Mouse (Mus musculus) MEL (cell line): ENCODE data around the gene Lyg2. TPM values are rescaled to one million over a fixed set of nuclear protein-coding genes. Genes with fewer than 3 reads are reported as not detected.

Source experiments
- DNase-seq: peaks from one replicate; pipeline ENCODE4 v3.0.0; 2011; ENCODE audit warnings: low read depth, low spot score
- H3K27ac ChIP-seq: 2 replicates; pipeline ENCODE4 v1.5.1; 2012; ENCODE audit warnings: low read depth, mild to moderate bottlenecking, control low read depth, low read length, moderate library complexity; ENCODE audit not compliant: control insufficient read depth
- H3K27me3 ChIP-seq, 2 experiments: fragments of 150-350 bp in 1 of 2; sonication (generic) in 1 of 2; 2 replicates each; pipeline ENCODE4 v1.6.1; 2012; ENCODE audit warnings: low read length in 2 of 2, mild to moderate bottlenecking in 2 of 2, improper control_type of control experiment in 1 of 2, moderate library complexity in 1 of 2; ENCODE audit not compliant: insufficient read depth in 2 of 2, control insufficient read depth in 1 of 2
- H3K36me3 ChIP-seq, 2 experiments: 2 replicates each; pipeline ENCODE4 v1.6.1; 2012 to 2014; ENCODE audit warnings: low read length in 2 of 2, improper control_type of control experiment in 1 of 2, inconsistent platforms in 1 of 2, mild to moderate bottlenecking in 1 of 2; ENCODE audit not compliant: insufficient read depth in 2 of 2, control insufficient read depth in 1 of 2
- H3K4me1 ChIP-seq, 2 experiments: fragments of 150-350 bp in 1 of 2; sonication (generic) in 1 of 2; 2 replicates each; pipeline ENCODE4 v1.6.1; 2012; ENCODE audit warnings: low read length in 2 of 2, improper control_type of control experiment in 1 of 2, mild to moderate bottlenecking in 1 of 2; ENCODE audit not compliant: insufficient read depth in 2 of 2, control insufficient read depth in 1 of 2
- H3K4me3 ChIP-seq, 2 experiments: fragments of 150-350 bp in 1 of 2; sonication (generic) in 1 of 2; 2 replicates each; pipeline ENCODE4 v1.5.1; 2012; ENCODE audit warnings: low read depth in 2 of 2, low read length in 2 of 2, mild to moderate bottlenecking in 2 of 2, moderate library complexity in 2 of 2, control low read depth in 1 of 2, improper control_type of control experiment in 1 of 2; ENCODE audit not compliant: control insufficient read depth in 1 of 2, insufficient read depth in 1 of 2
- H3K79me2 ChIP-seq: 2 replicates; pipeline ENCODE4 v1.6.1; 2012; ENCODE audit warnings: mild to moderate bottlenecking, low read length, moderate library complexity; ENCODE audit not compliant: control insufficient read depth, poor library complexity, insufficient read depth
- H3K9ac ChIP-seq: 2 replicates; pipeline ENCODE4 v1.6.1; 2012; ENCODE audit warnings: low read depth, mild to moderate bottlenecking, control low read depth, low read length, moderate library complexity; ENCODE audit not compliant: control insufficient read depth, poor library complexity, severe bottlenecking
- H3K9me3 ChIP-seq: fragments of 150-350 bp; sonication (generic); replicated peaks from 2 replicates; pipeline ENCODE4 v1.6.1; 2012; ENCODE audit warnings: mild to moderate bottlenecking, low read length, improper control_type of control experiment, moderate library complexity; ENCODE audit not compliant: insufficient read depth
- BHLHE40 ChIP-seq: IDR thresholded peaks from 2 replicates; pipeline ENCODE4 v1.6.1; 2012; ENCODE audit warnings: low read depth, mild to moderate bottlenecking, inconsistent platforms, low read length, improper control_type of control experiment, borderline replicate concordance
- CHD2 ChIP-seq: IDR thresholded peaks from 2 replicates; pipeline ENCODE4 v1.6.1; 2011; ENCODE audit warnings: low read length, improper control_type of control experiment
- CTCF ChIP-seq, 3 experiments: IDR thresholded peaks in 2 of 3; conservative IDR thresholded peaks in 1 of 3; 2 replicates each; pipeline ENCODE4 v1.5.1; 2011 to 2012; ENCODE audit warnings: low read length in 3 of 3, low read depth in 2 of 3, mild to moderate bottlenecking in 2 of 3, improper control_type of control experiment in 1 of 3, inconsistent platforms in 1 of 3, mixed read lengths in 1 of 3, moderate library complexity in 1 of 3; ENCODE audit not compliant: control insufficient read depth in 1 of 3, insufficient read depth in 1 of 3, poor library complexity in 1 of 3, severe bottlenecking in 1 of 3
- E2F4 ChIP-seq: IDR thresholded peaks from 2 replicates; pipeline ENCODE4 v1.6.1; 2011; ENCODE audit warnings: low read depth, low read length, improper control_type of control experiment, borderline replicate concordance
- EP300 ChIP-seq, 2 experiments: IDR thresholded peaks; 2 replicates each; pipeline ENCODE4 v1.6.1; 2011; ENCODE audit warnings: improper control_type of control experiment in 2 of 2, low read length in 2 of 2, low read depth in 1 of 2, mild to moderate bottlenecking in 1 of 2
- GABPA ChIP-seq: IDR thresholded peaks from 2 replicates; pipeline ENCODE4 v1.6.1; 2012; ENCODE audit warnings: low read depth, mild to moderate bottlenecking, inconsistent platforms, low read length, improper control_type of control experiment, moderate library complexity
- GATA1 ChIP-seq: IDR thresholded peaks from 2 replicates; pipeline ENCODE4 v1.6.1; 2011; ENCODE audit warnings: low read depth, low read length, improper control_type of control experiment
- HCFC1 ChIP-seq: IDR thresholded peaks from 2 replicates; pipeline ENCODE4 v1.6.1; 2012; ENCODE audit warnings: low read depth, mild to moderate bottlenecking, inconsistent platforms, low read length, improper control_type of control experiment, moderate library complexity
- JUND ChIP-seq: IDR thresholded peaks from 2 replicates; pipeline ENCODE4 v1.6.1; 2011; ENCODE audit warnings: low read depth, mild to moderate bottlenecking, improper control_type of control experiment, low read length
- KAT2A ChIP-seq: conservative IDR thresholded peaks from 2 replicates; pipeline ENCODE4 v1.6.1; 2012; ENCODE audit warnings: low read depth, low read length, improper control_type of control experiment, inconsistent platforms
- MAFK ChIP-seq: IDR thresholded peaks from 2 replicates; pipeline ENCODE4 v1.6.1; 2011; ENCODE audit warnings: low read depth, mild to moderate bottlenecking, low read length, improper control_type of control experiment, borderline replicate concordance
- MAX ChIP-seq: IDR thresholded peaks from 2 replicates; pipeline ENCODE4 v1.6.1; 2011; ENCODE audit warnings: low read length, improper control_type of control experiment
- MAZ ChIP-seq: IDR thresholded peaks from 2 replicates; pipeline ENCODE4 v1.6.1; 2012; ENCODE audit warnings: low read depth, mild to moderate bottlenecking, inconsistent platforms, low read length, improper control_type of control experiment
- MXI1 ChIP-seq: IDR thresholded peaks from 2 replicates; pipeline ENCODE4 v1.6.1; 2011; ENCODE audit warnings: mild to moderate bottlenecking, low read depth, low read length, improper control_type of control experiment
- MYB ChIP-seq: IDR thresholded peaks from 2 replicates; pipeline ENCODE4 v1.6.1; 2011; ENCODE audit warnings: mild to moderate bottlenecking, low read depth, low read length, improper control_type of control experiment
- MYC ChIP-seq: IDR thresholded peaks from 2 replicates; pipeline ENCODE4 v1.6.1; 2011; ENCODE audit warnings: low read depth, mild to moderate bottlenecking, low read length, improper control_type of control experiment, moderate library complexity
- NELFE ChIP-seq: IDR thresholded peaks from 2 replicates; pipeline ENCODE4 v1.6.1; 2011; ENCODE audit warnings: low read depth, low read length, improper control_type of control experiment
- POLR2AphosphoS2 ChIP-seq: IDR thresholded peaks from 2 replicates; pipeline ENCODE4 v1.6.1; 2011; ENCODE audit warnings: low read length, improper control_type of control experiment
- POLR2AphosphoS5 ChIP-seq: IDR thresholded peaks from 2 replicates; pipeline ENCODE4 v1.6.1; 2012; ENCODE audit warnings: low read depth, borderline replicate concordance, mild to moderate bottlenecking, inconsistent platforms, low read length, moderate library complexity, mixed read lengths
- SMC3 ChIP-seq: IDR thresholded peaks from 2 replicates; pipeline ENCODE4 v1.6.1; 2011; ENCODE audit warnings: low read depth, low read length, improper control_type of control experiment
- TAL1 ChIP-seq: IDR thresholded peaks from 2 replicates; pipeline ENCODE4 v1.6.1; 2012; ENCODE audit warnings: mild to moderate bottlenecking, inconsistent platforms, low read length, moderate library complexity, mixed read lengths
- UBTF ChIP-seq: IDR thresholded peaks from 2 replicates; pipeline ENCODE4 v1.6.1; 2012; ENCODE audit warnings: low read depth, mild to moderate bottlenecking, inconsistent platforms, low read length, improper control_type of control experiment, moderate library complexity, borderline replicate concordance; ENCODE audit not compliant: insufficient read depth
- USF1 ChIP-seq: IDR thresholded peaks from 2 replicates; pipeline ENCODE4 v1.6.1; 2014; ENCODE audit warnings: low read depth, mild to moderate bottlenecking, inconsistent platforms, low read length, improper control_type of control experiment, moderate library complexity
- USF2 ChIP-seq, 2 experiments: IDR thresholded peaks; 2 replicates each; pipeline ENCODE4 v1.6.1; 2011 to 2012; ENCODE audit warnings: improper control_type of control experiment in 2 of 2, low read length in 2 of 2, borderline replicate concordance in 1 of 2, inconsistent platforms in 1 of 2, low read depth in 1 of 2, mild to moderate bottlenecking in 1 of 2; ENCODE audit not compliant: insufficient read depth in 1 of 2
- ZKSCAN1 ChIP-seq: IDR thresholded peaks from 2 replicates; pipeline ENCODE4 v1.6.1; 2012; ENCODE audit warnings: low read depth, mild to moderate bottlenecking, inconsistent platforms, low read length, improper control_type of control experiment, moderate library complexity
- ZMIZ1 ChIP-seq: IDR thresholded peaks from 2 replicates; pipeline ENCODE4 v1.6.1; 2012; ENCODE audit warnings: low read depth, mild to moderate bottlenecking, inconsistent platforms, low read length, improper control_type of control experiment, moderate library complexity
- ZNF384 ChIP-seq: IDR thresholded peaks from 2 replicates; pipeline ENCODE4 v1.6.1; 2012; ENCODE audit warnings: low read depth, mild to moderate bottlenecking, inconsistent platforms, low read length, improper control_type of control experiment
- polyA plus RNA-seq, 2 experiments: library from polyadenylated mRNA; stranded (reverse) in 1 of 2; unstranded in 1 of 2; fragments of >175 nt in 1 of 2; fragments of >200 nt in 1 of 2; gene quantifications; 2 replicates each; pipeline versions ENCODE4 v1.2.1 to v1.2.4; 2012; ENCODE audit warnings: low replicate concordance in 2 of 2, low read depth in 1 of 2; ENCODE audit not compliant: insufficient read length in 2 of 2, insufficient read depth in 1 of 2, missing spikeins in 1 of 2
- total RNA-seq: library from RNA; depleted of rRNA; stranded (reverse); fragments of 300-350 nt; gene quantifications from 2 replicates; pipeline ENCODE4 v1.2.3, GENCODE M21; 2012

Lyg2 gene
- total and polyA plus RNA-seq, 3 experiments: not detected

- Histone ChIP-seq H3K4me1 (no peaks in the 10 kb centered on the region), H3K79me2 (no peaks in the 10 kb centered on the region), H3K36me3 (no peaks in the 10 kb centered on the region), H3K4me3 (no peak overlapping the region), H3K9me3 (no peaks in the 10 kb centered on the region), H3K9ac (no peak overlapping the region), H3K27me3 (peaks cover 7 to 15% of the 10 kb centered on the region in 2 experiments), H3K27ac (no peak overlapping the region)
- no peak for TF ChIP-seq KAT2A
- no peak for TF ChIP-seq POLR2AphosphoS5
- no peak for TF ChIP-seq EP300 (IDR thresholded peaks at IDR 0.05; ENCODE audit: low read depth in 1 of 2, low read length in 2 of 2)
- TF ChIP-seq MAX: no peak
- no peak for TF ChIP-seq MXI1
- no peak for TF ChIP-seq ZNF384
- no peak for TF ChIP-seq E2F4
- TF ChIP-seq POLR2AphosphoS2: no peak
- no peak for TF ChIP-seq ZKSCAN1
- TF ChIP-seq JUND: no peak
- no peak for TF ChIP-seq CTCF (IDR thresholded peaks at IDR 0.05 in 2 of 3, conservative IDR thresholded peaks at IDR 0.05 in 1 of 3; ENCODE audit: control insufficient read depth in 1 of 3, insufficient read depth in 1 of 3, low read depth in 2 of 3, low read length in 3 of 3, poor library complexity in 1 of 3, severe bottlenecking in 1 of 3)
- no peak for TF ChIP-seq MAFK
- no peak for TF ChIP-seq GATA1
- no peak for TF ChIP-seq CHD2
- TF ChIP-seq MAZ: no peak
- no peak for TF ChIP-seq GABPA
- TF ChIP-seq HCFC1: no peak
- TF ChIP-seq TAL1: no peak
- no peak for TF ChIP-seq USF1
- no peak for TF ChIP-seq BHLHE40
- no peak for DNase-seq
Measured at GRCm38 (mm10) chr1:37956690-37957431, 40.6 kb upstream of the Lyg2 start.

- Histone ChIP-seq H3K9ac (no peak overlapping the region), H3K27me3 (peaks cover 7 to 16% of the 10 kb centered on the region in 2 experiments), H3K79me2 (no peaks in the 10 kb centered on the region), H3K4me3 (no peak overlapping the region), H3K9me3 (no peaks in the 10 kb centered on the region), H3K4me1 (no peaks in the 10 kb centered on the region), H3K27ac (no peak overlapping the region), H3K36me3 (no peaks in the 10 kb centered on the region)
- DNase-seq: no peak
- TF ChIP-seq POLR2AphosphoS5: no peak
- no peak for TF ChIP-seq ZNF384
- TF ChIP-seq JUND: no peak
- no peak for TF ChIP-seq SMC3
- no peak for TF ChIP-seq NELFE
- TF ChIP-seq MYB: no peak
- no peak for TF ChIP-seq USF2 (IDR thresholded peaks at IDR 0.05; ENCODE audit: borderline replicate concordance in 1 of 2, insufficient read depth in 1 of 2, low read depth in 1 of 2, low read length in 2 of 2)
- no peak for TF ChIP-seq UBTF
- TF ChIP-seq USF1: no peak
- TF ChIP-seq MYC: no peak
- TF ChIP-seq GATA1: no peak
- no peak for TF ChIP-seq TAL1
- TF ChIP-seq ZMIZ1: no peak
- TF ChIP-seq KAT2A: no peak
Measured at GRCm38 (mm10) chr1:37955251-37955650, 39.0 kb upstream of the Lyg2 start.
